Mouse (Mus musculus): ENCODE results near the gene Klra2. TPM values are rescaled to one million over a fixed set of nuclear protein-coding genes. Genes with fewer than 3 reads are reported as not detected.
"Not testable (repeated sequence)": the region's sequence is repeated elsewhere in the genome, so short reads cannot be mapped to it uniquely, and the experiment has no call there.

Klra2 gene
- 0.09 TPM in 1 of 2 replicates, not detected in the other for polyA plus RNA-seq (2015; fragmentation: Nextera tagmentation; extraction: Ambion mirVana)

DNA sequence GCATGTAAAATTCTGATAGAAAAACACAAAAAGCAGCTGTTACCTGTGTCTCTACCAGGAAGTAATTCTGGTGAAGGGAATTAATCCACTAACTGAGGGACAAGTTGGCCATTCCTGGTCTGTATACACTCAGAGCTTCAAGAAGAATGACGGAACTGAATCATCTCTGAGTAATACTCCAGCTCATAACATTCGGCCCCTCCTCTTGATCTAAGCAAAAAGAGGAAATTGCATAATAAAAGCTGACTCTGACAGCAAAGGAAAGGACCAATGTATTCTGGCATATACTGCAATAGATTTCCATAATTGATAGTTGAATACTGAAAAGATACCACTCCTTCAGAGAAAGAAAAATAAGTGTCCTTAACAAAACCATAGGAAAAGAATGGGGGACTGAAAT is at the start of gene Klra2:
TSS of gene Klra2 (minus strand) at position 157 of the 400 bp plus-strand sequence.
- no peaks in the 10 kb centered on the region for H3K36me3 ChIP-seq (replicated peaks)
- no peak within 1 kb of the TSS for H3K27ac ChIP-seq
- H3K4me3 ChIP-seq, result no peak within 1 kb of the TSS
- H3K9ac ChIP-seq, result no peak within 1 kb of the TSS
- no peaks in the 10 kb centered on the region for H3K27me3 ChIP-seq (replicated peaks)
- H3K4me2 ChIP-seq, result no peak within 1 kb of the TSS
- no peaks in the 10 kb centered on the region for H3K4me1 ChIP-seq
- WGBS, result 87% methylated on average over 2 of the region's 2 CpGs
- H3K9me3 ChIP-seq, result no peaks in the 10 kb centered on the region
- ATAC-seq (replicated peaks), result no peak

GRCm38 (mm10) chr6:131294435-131295112 is 47.4 kb upstream of the Klra2 start:
- 87% methylated on average over 5 of the region's 5 CpGs for WGBS
- Histone ChIP-seq H3K36me3 (replicated peaks) (no peaks in the 10 kb centered on the region), H3K9ac (no peak overlapping the region), H3K4me1 (peaks cover 10% of the 10 kb centered on the region), H3K27ac (no peak overlapping the region), H3K9me3 (no peaks in the 10 kb centered on the region), H3K4me3 (no peak overlapping the region), H3K4me2 (no peak overlapping the region), H3K27me3 (replicated peaks) (no peaks in the 10 kb centered on the region)
- ATAC-seq (replicated peaks), result no peak

DNA sequence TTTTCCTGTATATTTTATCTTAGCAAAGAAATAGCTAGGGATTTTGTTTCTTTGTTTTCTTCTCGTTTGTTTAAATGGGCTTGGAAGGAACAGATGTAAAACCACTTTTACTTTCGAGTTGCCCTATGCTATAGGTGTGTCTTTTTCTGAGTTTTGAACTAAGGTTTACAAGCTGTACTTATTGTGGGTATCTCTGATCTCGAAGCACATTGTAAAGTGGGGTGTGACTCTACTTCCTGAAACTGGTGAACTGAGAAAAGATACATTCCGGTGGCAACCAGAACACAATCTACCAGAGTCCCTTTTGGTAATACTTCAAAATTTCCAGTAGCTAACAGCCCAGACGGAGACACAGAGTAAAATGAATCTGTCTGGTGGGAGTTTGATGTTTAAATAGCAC is 46.8 kb upstream of the Klra2 start:
- peaks cover 10% of the 10 kb centered on the region for H3K4me1 ChIP-seq

DNA sequence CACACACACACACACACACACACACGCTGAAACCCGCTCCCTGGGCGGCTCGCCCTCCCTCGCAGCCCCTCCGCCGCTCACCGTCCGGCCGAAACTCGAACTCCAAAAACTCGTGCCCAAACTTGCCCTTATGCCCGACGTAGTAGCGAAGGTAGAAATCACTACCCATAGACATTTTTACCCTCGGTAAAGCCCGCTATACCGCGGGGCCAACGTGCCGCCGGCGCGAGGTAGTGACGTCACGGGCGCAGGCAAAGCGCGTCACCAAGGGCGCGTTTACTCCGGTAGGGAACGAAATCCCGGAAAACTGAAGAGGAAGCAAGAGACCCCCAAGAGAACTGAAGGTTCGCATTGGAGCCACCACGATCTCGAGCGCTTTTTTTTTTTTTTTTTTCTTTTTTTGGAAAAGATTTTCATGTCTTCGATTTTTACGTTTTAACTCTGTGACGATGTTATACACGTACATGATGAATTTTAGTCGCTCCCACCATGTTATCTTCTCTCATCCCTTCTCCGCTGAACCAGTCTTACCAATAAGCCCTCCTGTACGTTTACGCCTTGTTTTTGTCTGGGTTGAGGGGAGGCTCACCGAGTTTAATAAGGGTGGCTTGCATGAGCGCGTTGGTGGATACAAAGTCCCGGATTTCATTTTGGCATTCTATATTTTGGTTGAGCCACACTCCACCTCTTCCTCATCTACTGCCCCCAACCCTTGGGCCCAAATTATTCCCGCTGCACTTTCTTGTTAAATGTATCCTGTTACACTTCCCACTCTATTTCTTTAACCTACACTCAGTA is 46.0 kb upstream of the Klra2 start, which contains the start of gene Magohb:
TSS of gene Magohb (minus strand) at position 254 of the 798 bp plus-strand sequence.
- peak within 1 kb of the TSS; percentile 53 for H3K9ac ChIP-seq
- H3K4me2 ChIP-seq, result peak within 1 kb of the TSS; percentile 60
- H3K27me3 ChIP-seq (replicated peaks), result no peaks in the 10 kb centered on the region
- H3K9me3 ChIP-seq, result no peaks in the 10 kb centered on the region
- WGBS, result 2% methylated on average over 51 of the region's 51 CpGs
- H3K4me3 ChIP-seq, result peak within 1 kb of the TSS; percentile 53
- no peaks in the 10 kb centered on the region for H3K36me3 ChIP-seq (replicated peaks)
- peaks cover 10% of the 10 kb centered on the region for H3K4me1 ChIP-seq
- H3K27ac ChIP-seq, result peak within 1 kb of the TSS; percentile 79
- peak; percentile 95 for ATAC-seq (replicated peaks)

More for the DNA sequence above, 46.8 kb upstream of the Klra2 start:
- Histone ChIP-seq H3K27me3 (replicated peaks) (no peaks in the 10 kb centered on the region), H3K27ac (no peak overlapping the region), H3K36me3 (replicated peaks) (no peaks in the 10 kb centered on the region), H3K4me3 (no peak overlapping the region), H3K9ac (no peak overlapping the region), H3K9me3 (no peaks in the 10 kb centered on the region), H3K4me2 (peak overlapping the region; percentile 60)
- WGBS, result 93% methylated on average over 5 of the region's 5 CpGs
- ATAC-seq (replicated peaks), result no peak; the same call in 1 of the 2 replicates

GRCm38 (mm10) chr6:131292276-131292990 is 45.3 kb upstream of the Klra2 start:
- Histone ChIP-seq H3K27me3 (replicated peaks) (no peaks in the 10 kb centered on the region), H3K9me3 (no peaks in the 10 kb centered on the region), H3K27ac (peak overlapping the region; percentile 79; the same call in 1 of the 2 replicates), H3K4me1 (peaks cover 10% of the 10 kb centered on the region), H3K9ac (peak overlapping the region; percentile 53), H3K4me2 (peak overlapping the region; percentile 60), H3K4me3 (peak overlapping the region; percentile 53), H3K36me3 (replicated peaks) (no peaks in the 10 kb centered on the region)
- ATAC-seq (replicated peaks), result peak; percentile 12; the same call in 1 of the 2 replicates
- 27% methylated on average over 10 of the region's 10 CpGs for WGBS

- 14% methylated on average over 2 of the region's 2 CpGs for WGBS
- no peak overlapping the region for H3K9ac ChIP-seq
Measured at GRCm38 (mm10) chr6:131290430-131290829, 43.3 kb upstream of the Klra2 start.

DNA sequence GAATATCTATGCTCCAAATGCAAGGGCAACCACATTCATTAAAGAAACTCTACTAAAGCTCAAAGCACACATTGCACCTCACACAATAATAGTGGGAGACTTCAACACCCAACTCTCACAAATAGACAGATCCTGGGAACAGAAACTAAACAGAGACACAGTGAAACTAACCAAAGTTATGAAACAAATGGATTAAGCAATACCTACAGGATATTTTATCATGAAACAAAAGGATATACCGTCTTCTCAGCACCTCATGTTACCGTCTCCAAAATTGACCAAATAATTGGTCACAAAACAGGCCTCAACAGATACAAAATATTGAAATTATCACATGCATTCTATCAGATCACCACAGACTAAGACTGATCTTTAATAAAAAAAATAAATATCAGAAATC is 31.0 kb upstream of the Klra2 start:
- H3K9ac ChIP-seq; H3K4me1 ChIP-seq; ATAC-seq (replicated peaks); H3K4me2 ChIP-seq; H3K27me3 ChIP-seq (replicated peaks); H3K27ac ChIP-seq; H3K9me3 ChIP-seq; H3K36me3 ChIP-seq (replicated peaks); H3K4me3 ChIP-seq: not testable (repeated sequence)
- 96% methylated on average over 2 of the region's 2 CpGs for WGBS

More at GRCm38 (mm10) chr6:131290430-131290829, 43.3 kb upstream of the Klra2 start:
- Histone ChIP-seq H3K27ac (no peak overlapping the region), H3K9me3 (no peaks in the 10 kb centered on the region), H3K4me3 (no peak overlapping the region), H3K27me3 (replicated peaks) (no peaks in the 10 kb centered on the region), H3K4me2 (no peak overlapping the region), H3K36me3 (replicated peaks) (peaks cover 2% of the 10 kb centered on the region; the same call in 1 of the 2 replicates), H3K4me1 (peaks cover 10% of the 10 kb centered on the region)
- no peak for ATAC-seq (replicated peaks)

DNA sequence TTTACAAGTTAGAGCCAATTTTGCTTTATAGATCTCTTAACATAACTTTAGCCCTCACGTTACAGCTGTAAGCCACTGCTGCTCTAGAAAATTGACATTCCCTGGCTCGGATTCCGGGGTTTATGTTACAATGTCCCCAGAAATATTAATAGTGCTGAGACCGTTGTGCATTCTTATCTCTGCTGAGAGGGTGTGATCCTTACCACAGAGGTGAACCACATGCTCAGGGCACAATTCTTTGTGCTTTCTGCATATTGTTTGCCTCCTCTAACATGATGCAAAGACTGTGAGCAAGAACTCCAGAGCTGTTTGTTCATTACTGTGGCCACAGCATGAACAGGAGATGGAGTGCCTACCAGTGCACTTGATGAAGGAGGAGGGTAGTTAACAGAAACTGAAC is 29.5 kb upstream of the Klra2 start:
- Histone ChIP-seq H3K9me3 (no peaks in the 10 kb centered on the region), H3K4me2 (no peak overlapping the region), H3K27ac (no peak overlapping the region), H3K36me3 (replicated peaks) (peaks cover 2% of the 10 kb centered on the region; the same call in 1 of the 2 replicates), H3K27me3 (replicated peaks) (no peaks in the 10 kb centered on the region), H3K4me3 (no peak overlapping the region), H3K4me1 (no peaks in the 10 kb centered on the region), H3K9ac (no peak overlapping the region)
- WGBS, result 91% methylated on average over 4 of the region's 4 CpGs
- ATAC-seq (replicated peaks), result no peak

DNA sequence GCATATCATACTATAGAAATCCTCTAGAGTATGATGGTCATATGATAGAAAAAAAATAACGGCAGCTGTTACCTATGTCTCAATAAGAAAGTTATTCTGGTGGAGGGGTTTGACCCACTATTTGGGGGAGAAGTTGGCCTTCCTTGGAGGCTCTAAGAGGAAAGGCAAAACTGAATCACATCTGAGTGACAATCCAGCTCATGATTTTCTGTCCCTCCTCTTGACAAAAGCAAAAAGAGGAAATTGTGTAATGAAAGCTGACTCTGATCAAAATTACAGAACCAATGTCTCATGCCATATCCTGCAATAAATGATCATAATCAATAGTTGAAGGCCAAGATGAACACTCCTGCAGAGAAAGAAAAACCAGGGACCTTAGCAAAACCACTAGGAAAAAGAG is 25.1 kb upstream of the Klra2 start:
- Histone ChIP-seq H3K9ac (no peak overlapping the region), H3K9me3 (no peaks in the 10 kb centered on the region), H3K4me1 (no peaks in the 10 kb centered on the region), H3K4me2 (no peak overlapping the region), H3K27ac (no peak overlapping the region), H3K36me3 (replicated peaks) (peaks cover under 1% of the 10 kb centered on the region; the same call in 1 of the 2 replicates), H3K27me3 (replicated peaks) (no peaks in the 10 kb centered on the region), H3K4me3 (no peak overlapping the region)
- 96% methylated on average over 1 of the region's 1 CpGs for WGBS
- no peak for ATAC-seq (replicated peaks)

GRCm38 (mm10) chr6:131270312-131270711 is 23.1 kb upstream of the Klra2 start:
- WGBS, result 57% methylated on average over 1 of the region's 1 CpGs
- no peak for ATAC-seq (replicated peaks)
- Histone ChIP-seq H3K9ac (no peak overlapping the region), H3K27me3 (replicated peaks) (no peaks in the 10 kb centered on the region), H3K27ac (no peak overlapping the region), H3K9me3 (no peaks in the 10 kb centered on the region), H3K4me2 (no peak overlapping the region), H3K4me1 (no peaks in the 10 kb centered on the region), H3K4me3 (no peak overlapping the region), H3K36me3 (replicated peaks) (no peaks in the 10 kb centered on the region)

DNA sequence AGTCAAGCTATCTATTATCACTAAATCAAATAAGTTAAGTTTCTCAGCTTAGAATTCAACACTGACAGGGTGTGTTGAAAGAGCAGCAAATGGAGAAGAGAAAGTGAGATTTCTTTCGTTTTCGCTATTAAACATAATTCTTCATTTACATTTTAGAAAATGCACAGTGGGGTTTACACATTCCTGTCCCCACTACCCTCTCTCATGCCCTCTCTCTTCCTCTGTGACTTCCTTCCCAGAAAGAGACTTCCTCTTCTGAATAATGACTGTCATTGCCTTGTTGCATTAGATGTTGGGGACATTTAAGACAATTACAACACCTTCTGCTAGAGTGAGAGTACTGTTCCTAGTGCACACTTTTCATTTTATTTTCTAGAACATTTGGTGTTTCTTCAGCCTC is 22.4 kb upstream of the Klra2 start:
- Histone ChIP-seq H3K4me1 (no peaks in the 10 kb centered on the region), H3K4me3 (no peak overlapping the region)

GRCm38 (mm10) chr6:131264175-131264574 is 17.0 kb upstream of the Klra2 start:
- Histone ChIP-seq H3K27ac (no peak overlapping the region), H3K4me3 (no peak overlapping the region), H3K9me3 (no peaks in the 10 kb centered on the region), H3K36me3 (replicated peaks) (no peaks in the 10 kb centered on the region), H3K4me2 (no peak overlapping the region), H3K9ac (no peak overlapping the region), H3K4me1 (no peaks in the 10 kb centered on the region), H3K27me3 (replicated peaks) (no peaks in the 10 kb centered on the region)
- ATAC-seq (replicated peaks), result no peak
- 93% methylated on average over 5 of the region's 5 CpGs for WGBS

More for the DNA sequence above, 22.4 kb upstream of the Klra2 start:
- no peak overlapping the region for H3K9ac ChIP-seq
- H3K9me3 ChIP-seq, result no peaks in the 10 kb centered on the region
- H3K36me3 ChIP-seq (replicated peaks), result no peaks in the 10 kb centered on the region
- 91% methylated on average over 2 of the region's 2 CpGs for WGBS
- no peaks in the 10 kb centered on the region for H3K27me3 ChIP-seq (replicated peaks)
- no peak overlapping the region for H3K27ac ChIP-seq
- ATAC-seq (replicated peaks), result no peak
- no peak overlapping the region for H3K4me2 ChIP-seq

All from midbrain, embryonic 15.5 days (tissue).